Mouse (Mus musculus) E14TG2a.4 (cell line): ENCODE measurements at regions not wholly inside any gene's neighbourhood (a gene's known extent, or its start where the extent isn't known, plus 50 kb on each side); places are given as distances from the start of the nearest gene placed in this dataset.

Source experiments
- CTCF ChIP-seq: conservative IDR thresholded peaks from 2 replicates; pipeline ENCODE4 v1.5.1; 2014; ENCODE audit warnings: low read length
- POU5F1 ChIP-seq: IDR thresholded peaks from 2 replicates; pipeline ENCODE4 v1.6.1; 2014; ENCODE audit warnings: low read length, borderline replicate concordance

- TF ChIP-seq CTCF (no peak), POU5F1 (no peak)
Measured at GRCm38 (mm10) chr10:92438621-92439394, 283.4 kb downstream of the Nedd1 start.
